In genomic region chr1:90933001-90933400, GRCm38 (mm10) we compare ENCODE assay signal across 24 mouse cellular contexts. TPM values are rescaled to one million over a fixed set of nuclear protein-coding genes. Genes with fewer than 3 reads are reported as not detected.
DNase-seq lines count a peak whose midpoint lies in the region; ATAC-seq and TF ChIP-seq lines count a peak whose summit lies in the region.
"Had no signal": no experiment of that assay in that cellular context is flagged by ENCODE, and none has a peak within 500 bp of the region (broad histone marks: within the 10 kb centered on the region; RNA-seq: fewer than 3 reads in every experiment).

No protein-coding gene starts in this region.

- no peaks in the 10 kb centered on the region for H3K9me3 ChIP-seq in hindbrain, postnatal 0 days (ENCODE audit: low read length)
- H3K9me3 ChIP-seq in hindbrain, embryonic 12.5 days (replicated peaks), result no peaks in the 10 kb centered on the region
- H3K9me3 ChIP-seq: limb, embryonic 13.5 days; liver, embryonic 15.5 days had no signal

- H3K4me1 ChIP-seq in hindbrain, postnatal 0 days (ENCODE audit: insufficient read depth, low read length), result peaks cover 3% of the 10 kb centered on the region
- peaks cover 2% of the 10 kb centered on the region; the same call in 1 of the 2 replicates for H3K4me1 ChIP-seq in hindbrain, embryonic 12.5 days
- H3K4me1 ChIP-seq: liver, embryonic 15.5 days had no signal

- ATAC-seq in hindbrain, postnatal 0 days, result peak; percentile 33; the same call in 1 of the 2 replicates
- ATAC-seq in hindbrain, embryonic 12.5 days (ENCODE audit: low FRiP score), result no peak
- ATAC-seq: intestine, postnatal 0 days had no signal

- H3K9ac ChIP-seq in hindbrain, postnatal 0 days (replicated peaks; ENCODE audit: low read length), result no peak overlapping the region
- H3K9ac ChIP-seq in hindbrain, embryonic 12.5 days, result no peak overlapping the region
- H3K9ac ChIP-seq: limb, embryonic 13.5 days; liver, embryonic 15.5 days had no signal

- no peaks in the 10 kb centered on the region for H3K27me3 ChIP-seq in hindbrain, postnatal 0 days (ENCODE audit: insufficient read depth, low read length)
- H3K27me3 ChIP-seq in hindbrain, embryonic 12.5 days, result peaks cover 4% of the 10 kb centered on the region; the same call in 1 of the 2 replicates

- H3K36me3 ChIP-seq in hindbrain, postnatal 0 days (ENCODE audit: insufficient read depth, low read length), result no peaks in the 10 kb centered on the region
- H3K36me3 ChIP-seq in hindbrain, embryonic 12.5 days, result no peaks in the 10 kb centered on the region
- H3K36me3 ChIP-seq: limb, embryonic 13.5 days; liver, embryonic 15.5 days had no signal

- H3K4me3 ChIP-seq in gastrocnemius, adult 2 months, result no peak overlapping the region
- no peak overlapping the region for H3K4me3 ChIP-seq in hindbrain, postnatal 0 days (ENCODE audit: low read length)
- H3K4me3 ChIP-seq in hindbrain, embryonic 12.5 days, result no peak overlapping the region
- H3K4me3 ChIP-seq: left cerebral cortex, adult 2 months; limb, embryonic 13.5 days; liver, embryonic 15.5 days had no signal

- no peak overlapping the region for H3K4me2 ChIP-seq in hindbrain, postnatal 0 days (ENCODE audit: low read depth, low read length)
- no peak overlapping the region for H3K4me2 ChIP-seq in hindbrain, embryonic 12.5 days (replicated peaks)
- H3K4me2 ChIP-seq: limb, embryonic 13.5 days; liver, embryonic 15.5 days had no signal

- peak; percentile 30 for DNase-seq in gastrocnemius, adult 2 months
- no peak for DNase-seq in gastrocnemius, adult 8-10 months (ENCODE audit: low spot score in 2 of 2)
- peak; percentile 43 for DNase-seq in hindbrain, postnatal 0 days (ENCODE audit: low spot score)
- DNase-seq in cerebellum, adult 18-20 months, result peak; percentile 16 to 20
- DNase-seq in cerebellum, postnatal 25 days, result peak; percentile 72 to 79
- DNase-seq in thymus, postnatal 36 days, result no peak
- DNase-seq in kidney, adult 8-10 months, result no peak
- DNase-seq: gastrocnemius, postnatal 25 days; kidney, postnatal 10 days; lung, postnatal 14 days; retina, postnatal 1 day; thymus, adult 2 months had no signal

- H3K27ac ChIP-seq in gastrocnemius, adult 2 months, result no peak overlapping the region
- H3K27ac ChIP-seq in hindbrain, postnatal 0 days, result no peak overlapping the region
- H3K27ac ChIP-seq in hindbrain, embryonic 12.5 days, result no peak overlapping the region
- H3K27ac ChIP-seq: left cerebral cortex, adult 2 months; limb, embryonic 13.5 days; liver, embryonic 15.5 days had no signal

- WGBS in hindbrain, postnatal 0 days, result 54% methylated on average over 5 of the region's 5 CpGs
- WGBS in hindbrain, embryonic 12.5 days, result 78% methylated on average over 5 of the region's 5 CpGs

- no peak for TF ChIP-seq CTCF in gastrocnemius, adult 2 months (IDR thresholded peaks at IDR 0.05)
- no peak for TF ChIP-seq CTCF in hindbrain, postnatal 0 days (IDR thresholded peaks at IDR 0.05; ENCODE audit: low read depth)

- intact Hi-C loops in gastrocnemius, adult 2 months (cut with DNase I), result no loop called here

RNA-seq across cellular contexts. Expression of gene Mlph, which starts 18.1 kb away (rescaled TPM):
- under 1 TPM; 0.20 to 0.25 TPM for total RNA-seq in gastrocnemius, adult 2 months (2021)
- total RNA-seq in gastrocnemius, adult 8-10 months (2022), result under 1 TPM; 0.27 to 0.54 (median 0.31) TPM
- 0.63 and 0.72 TPM in 2 replicates for total RNA-seq in hindbrain, postnatal 0 days (2014; rRNA removed)
- 0.19 and 0.51 TPM in 2 replicates for polyA plus RNA-seq in hindbrain, postnatal 0 days (2015; fragmentation: Nextera tagmentation; extraction: Ambion mirVana)
- polyA plus RNA-seq in hindbrain, embryonic 12.5 days (2016; fragmentation: Nextera tagmentation; extraction: Ambion mirVana), result 0.09 and 0.22 TPM in 2 replicates
- total RNA-seq: megakaryocyte-erythroid progenitor cell, adult 5-6 weeks had no signal
- polyA plus RNA-seq: liver, embryonic 15.5 days; neural tube, embryonic 14.5 days had no signal

RNA-seq across cellular contexts. Expression of gene Prlh, which starts 19.9 kb away (rescaled TPM):
- not detected for total RNA-seq in gastrocnemius, adult 2 months (2021)
- total RNA-seq in gastrocnemius, adult 8-10 months (2022), result not detected
- not detected in 2 replicates for total RNA-seq in hindbrain, postnatal 0 days (2014; rRNA removed)
- 1.5 and 1.8 TPM in 2 replicates for polyA plus RNA-seq in hindbrain, postnatal 0 days (2015; fragmentation: Nextera tagmentation; extraction: Ambion mirVana)
- not detected in 2 replicates for polyA plus RNA-seq in hindbrain, embryonic 12.5 days (2016; fragmentation: Nextera tagmentation; extraction: Ambion mirVana)
- total RNA-seq: common myeloid progenitor, adult 5-6 weeks; gastrocnemius, postnatal 25 days; hematopoietic stem cell, adult 5-6 weeks; left cerebral cortex, adult 2 months; megakaryocyte-erythroid progenitor cell, adult 5-6 weeks had no signal
- polyA plus RNA-seq: C2C12; embryonic facial prominence, embryonic 14.5 days; intestine, postnatal 0 days; limb, embryonic 13.5 days; liver, embryonic 15.5 days; neural tube, embryonic 14.5 days; stomach, embryonic 14.5 days; thymus, adult 2 months had no signal

RNA-seq across cellular contexts. Expression of gene Rab17, which starts 36.5 kb away (rescaled TPM):
- not detected for total RNA-seq in gastrocnemius, adult 2 months (2021)
- total RNA-seq in gastrocnemius, adult 8-10 months (2022), result not detected
- not detected in 2 replicates for total RNA-seq in hindbrain, postnatal 0 days (2014; rRNA removed)
- polyA plus RNA-seq in hindbrain, postnatal 0 days (2015; fragmentation: Nextera tagmentation; extraction: Ambion mirVana), result 0.19 TPM in 1 of 2 replicates, not detected in the other
- 0.64 and 0.71 TPM in 2 replicates for polyA plus RNA-seq in hindbrain, embryonic 12.5 days (2016; fragmentation: Nextera tagmentation; extraction: Ambion mirVana)
- total RNA-seq: gastrocnemius, postnatal 25 days had no signal

Comparison
In these comparisons a context has a peak if more than half of its experiments do, and no peak if none do; other contexts are left out.
1. DNase-seq: peak in gastrocnemius, adult 2 months (single experiment), hindbrain, postnatal 0 days (single experiment), cerebellum, adult 18-20 months (2 of 2) and cerebellum, postnatal 25 days (2 of 2); none in gastrocnemius, adult 8-10 months (0 of 2), thymus, postnatal 36 days (0 of 2) and kidney, adult 8-10 months (0 of 2).